Mouse (Mus musculus): ENCODE measurements around the gene Ckap4. TPM values are rescaled to one million over a fixed set of nuclear protein-coding genes. Genes with fewer than 3 reads are reported as not detected.
"Not testable (repeated sequence)": the region's sequence is repeated elsewhere in the genome, so short reads cannot be mapped to it uniquely, and the experiment has no call there.

Gene Ckap4
- polyA plus RNA-seq, 1 experiment from 2014 or later = 77.2 TPM

DNA sequence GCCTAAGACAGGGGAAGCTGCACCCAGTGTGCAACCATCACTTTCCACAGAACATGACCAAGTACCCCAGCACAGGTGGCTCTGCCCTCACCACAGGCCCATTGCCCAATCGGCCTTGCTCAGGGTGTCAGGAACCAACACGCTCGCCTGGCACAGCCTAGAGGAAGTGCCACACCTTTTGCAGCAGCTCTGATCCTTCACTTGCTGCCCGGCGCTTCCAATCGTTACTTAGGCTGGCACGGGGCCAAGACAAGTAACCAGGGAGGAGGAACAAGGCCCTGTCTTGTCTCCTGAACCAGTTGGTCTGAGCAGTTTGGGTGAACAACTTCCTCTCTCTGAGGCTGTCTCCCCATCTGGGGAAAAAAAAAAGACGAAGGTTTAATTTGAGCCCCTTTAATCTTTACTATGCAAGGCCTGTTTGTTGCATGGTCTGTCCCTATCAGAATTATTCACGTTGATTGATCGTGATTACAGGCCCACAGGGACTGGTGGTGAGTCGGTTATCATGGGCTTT is 17.4 kb downstream of the Ckap4 start:
- Histone ChIP-seq H3K27ac (no peak overlapping the region), H3K4me3 (no peak overlapping the region), H3K4me1 (replicated peaks) (0 out of 2 replicates have a peak, but pooled peaks cover 3% of the 10 kb centered on the region), H3K27me3 (ENCODE audit: insufficient read depth, poor library complexity, severe bottlenecking) (no peaks in the 10 kb centered on the region), H3K36me3 (no peaks in the 10 kb centered on the region), H3K9me3 (no peaks in the 10 kb centered on the region)
- 83% methylated on average over 11 of the region's 11 CpGs for WGBS
- no peak for DNase-seq (ENCODE audit: low spot score)

DNA sequence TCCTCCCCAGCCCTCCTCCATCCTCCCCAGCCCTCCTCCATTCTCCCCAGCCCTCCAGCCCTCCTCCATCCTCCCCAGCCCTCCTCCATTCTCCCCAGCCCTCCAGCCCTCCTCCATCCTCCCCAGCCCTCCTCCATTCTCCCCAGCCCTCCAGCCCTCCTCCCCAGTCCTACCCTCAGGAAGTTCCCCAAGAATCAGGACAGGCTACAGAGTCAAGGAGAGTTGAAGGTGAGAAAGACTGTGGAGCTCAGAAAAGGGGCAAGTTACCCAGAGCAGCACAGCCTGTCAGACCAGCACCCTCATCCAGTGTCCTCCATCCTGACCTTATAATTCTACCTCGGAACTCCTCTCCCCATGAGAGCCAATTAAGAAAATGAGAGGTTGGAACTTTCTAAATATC is 17.9 kb downstream of the Ckap4 start:
- H3K27ac ChIP-seq; H3K4me3 ChIP-seq; DNase-seq (ENCODE audit: low spot score); H3K27me3 ChIP-seq (ENCODE audit: insufficient read depth, poor library complexity, severe bottlenecking); H3K4me1 ChIP-seq (replicated peaks); H3K36me3 ChIP-seq; H3K9me3 ChIP-seq: not testable (repeated sequence)
- 67% methylated on average over 1 of the region's 1 CpGs for WGBS

DNA sequence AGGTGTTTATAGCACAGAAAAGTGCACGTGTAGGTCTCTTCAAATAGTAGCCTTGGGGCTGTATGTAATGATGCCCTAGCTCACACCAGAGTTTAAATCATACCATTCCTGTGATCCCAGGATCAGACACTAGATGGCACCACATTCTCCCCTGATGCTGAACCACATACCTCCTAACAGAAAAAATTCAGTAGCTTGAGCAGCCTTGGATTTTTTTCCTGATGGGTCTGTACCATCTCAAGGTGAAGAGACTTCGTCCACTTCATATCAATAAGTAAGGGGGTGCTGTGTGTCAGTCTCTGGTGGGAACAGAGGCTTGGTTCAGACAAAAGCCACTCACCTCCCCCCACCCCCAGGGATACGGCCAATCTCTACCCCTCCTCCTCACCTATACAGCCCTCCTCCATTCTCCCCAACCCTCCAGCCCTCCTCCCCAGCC is 18.3 kb downstream of the Ckap4 start:
- WGBS = 32% methylated on average over 3 of the region's 3 CpGs
- peak; percentile 76 for DNase-seq (ENCODE audit: low spot score)
- no peak overlapping the region for H3K27ac ChIP-seq
- no peaks in the 10 kb centered on the region for H3K27me3 ChIP-seq (ENCODE audit: insufficient read depth, poor library complexity, severe bottlenecking)
- 0 out of 2 replicates have a peak, but pooled peaks cover 3% of the 10 kb centered on the region for H3K4me1 ChIP-seq (replicated peaks)
- H3K9me3 ChIP-seq = no peaks in the 10 kb centered on the region
- H3K36me3 ChIP-seq = no peaks in the 10 kb centered on the region
- H3K4me3 ChIP-seq = no peak overlapping the region

DNA sequence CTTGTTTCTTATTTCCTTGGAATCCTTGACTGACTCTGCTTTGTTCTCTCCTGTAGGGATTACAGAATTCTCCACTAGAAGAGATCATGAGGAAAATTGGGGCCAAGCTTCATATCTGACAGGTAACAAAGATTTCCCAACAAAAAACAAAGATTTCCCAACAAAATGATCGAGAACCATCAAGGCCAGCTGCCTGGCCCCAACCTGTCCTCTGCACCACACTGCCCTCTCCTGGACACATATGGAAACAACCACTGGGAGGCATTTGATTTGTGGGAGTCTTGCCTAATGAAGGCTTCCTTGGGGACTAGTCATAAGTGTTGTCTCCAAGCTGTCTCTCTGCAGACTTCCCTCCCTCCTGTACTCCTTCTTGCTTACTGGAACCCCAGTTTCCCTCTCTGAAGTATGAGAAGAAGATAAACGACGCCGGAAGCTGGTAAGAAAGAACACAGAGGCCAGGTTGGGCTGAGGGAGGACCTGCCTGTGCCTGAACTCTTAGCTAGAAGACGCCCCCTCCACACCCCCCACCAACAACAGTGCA is 19.8 kb downstream of the Ckap4 start:
- peak; percentile 76 for DNase-seq (ENCODE audit: low spot score)
- Histone ChIP-seq H3K4me1 (replicated peaks) (0 out of 2 replicates have a peak, but pooled peaks cover 3% of the 10 kb centered on the region), H3K27ac (no peak overlapping the region; the same call in 1 of the 2 replicates), H3K36me3 (no peaks in the 10 kb centered on the region), H3K4me3 (no peak overlapping the region), H3K9me3 (no peaks in the 10 kb centered on the region), H3K27me3 (ENCODE audit: insufficient read depth, poor library complexity, severe bottlenecking) (no peaks in the 10 kb centered on the region)
- WGBS = 42% methylated on average over 5 of the region's 5 CpGs

DNA sequence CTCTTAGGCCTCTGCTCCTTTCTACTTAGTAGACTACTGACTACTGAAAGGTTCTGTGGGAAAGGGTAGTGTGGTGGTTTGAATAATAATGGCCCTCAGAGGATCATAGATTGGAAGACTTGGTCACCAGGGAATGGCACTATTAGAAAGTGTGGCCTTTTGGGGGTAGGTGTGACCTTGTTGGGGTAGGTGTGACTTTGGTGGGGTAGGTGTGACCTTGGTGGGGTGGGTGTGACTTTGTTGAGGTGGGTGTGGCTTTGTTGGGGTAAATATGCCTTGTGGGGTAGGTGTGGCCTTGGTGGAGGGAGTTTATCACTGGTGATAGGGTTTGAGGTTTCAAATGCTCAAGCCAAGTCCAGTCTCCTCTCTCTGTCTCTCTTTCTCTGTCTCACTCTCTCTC is 21.1 kb downstream of the Ckap4 start:
- H3K36me3 ChIP-seq = no peaks in the 10 kb centered on the region
- no peaks in the 10 kb centered on the region for H3K9me3 ChIP-seq
- H3K27ac ChIP-seq = no peak overlapping the region
- 0 out of 2 replicates have a peak, but pooled peaks cover 3% of the 10 kb centered on the region for H3K4me1 ChIP-seq (replicated peaks)
- no peak for DNase-seq (ENCODE audit: low spot score)
- H3K27me3 ChIP-seq (ENCODE audit: insufficient read depth, poor library complexity, severe bottlenecking) = no peaks in the 10 kb centered on the region
- no peak overlapping the region for H3K4me3 ChIP-seq

DNA sequence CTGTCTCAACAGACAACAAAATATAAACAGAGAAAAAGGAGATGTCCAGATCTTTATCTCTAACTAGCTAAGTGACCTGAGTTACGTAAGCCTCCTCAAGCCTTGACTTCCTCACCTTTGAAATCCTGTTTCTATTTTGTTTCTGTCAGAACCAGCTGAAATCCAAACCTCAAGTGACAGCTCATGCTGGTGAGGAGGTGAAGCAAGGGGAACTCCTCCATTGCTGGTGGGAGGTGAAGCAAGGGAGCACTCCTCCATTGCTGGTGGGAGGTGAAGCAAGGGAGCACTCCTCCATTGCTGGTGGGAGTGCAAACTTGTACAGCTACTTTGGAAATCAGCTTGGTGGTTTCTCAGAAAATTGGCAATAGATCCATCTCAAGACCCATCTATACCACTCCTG is 25.3 kb downstream of the Ckap4 start:
- WGBS = 87% methylated on average over 1 of the region's 1 CpGs
- Histone ChIP-seq H3K4me1 (replicated peaks) (peaks cover 6% of the 10 kb centered on the region), H3K27me3 (ENCODE audit: insufficient read depth, poor library complexity, severe bottlenecking) (no peaks in the 10 kb centered on the region), H3K4me3 (no peak overlapping the region), H3K27ac (no peak overlapping the region), H3K9me3 (peaks cover 4% of the 10 kb centered on the region; the same call in 1 of the 2 replicates), H3K36me3 (no peaks in the 10 kb centered on the region)
- DNase-seq (ENCODE audit: low spot score) = no peak

DNA sequence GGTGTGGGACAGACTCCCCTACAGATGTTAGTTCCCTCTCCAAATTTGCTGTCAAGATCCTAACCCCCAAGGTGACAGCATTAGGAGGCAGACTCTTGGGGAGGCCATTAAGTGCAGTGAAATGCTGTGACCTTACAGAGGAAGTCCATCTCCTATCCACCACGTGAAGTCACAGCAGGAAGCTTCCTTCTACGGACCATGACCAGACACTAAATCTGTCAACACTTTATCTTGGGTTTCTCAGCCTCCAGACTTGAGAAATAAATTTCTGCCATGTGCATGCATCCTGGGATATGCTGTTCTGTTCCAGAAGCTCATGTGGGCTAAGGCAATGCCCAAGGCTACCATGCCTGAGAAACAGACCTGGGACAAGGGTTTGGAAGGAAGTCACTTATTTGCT is 35.0 kb downstream of the Ckap4 start:
- H3K4me3 ChIP-seq = no peak overlapping the region
- no peaks in the 10 kb centered on the region for H3K9me3 ChIP-seq
- no peaks in the 10 kb centered on the region for H3K4me1 ChIP-seq (replicated peaks)
- H3K27me3 ChIP-seq (ENCODE audit: insufficient read depth, poor library complexity, severe bottlenecking) = no peaks in the 10 kb centered on the region
- H3K36me3 ChIP-seq = no peaks in the 10 kb centered on the region
- WGBS = 71% methylated on average over 2 of the region's 2 CpGs
- DNase-seq (ENCODE audit: low spot score) = no peak
- no peak overlapping the region for H3K27ac ChIP-seq

DNA sequence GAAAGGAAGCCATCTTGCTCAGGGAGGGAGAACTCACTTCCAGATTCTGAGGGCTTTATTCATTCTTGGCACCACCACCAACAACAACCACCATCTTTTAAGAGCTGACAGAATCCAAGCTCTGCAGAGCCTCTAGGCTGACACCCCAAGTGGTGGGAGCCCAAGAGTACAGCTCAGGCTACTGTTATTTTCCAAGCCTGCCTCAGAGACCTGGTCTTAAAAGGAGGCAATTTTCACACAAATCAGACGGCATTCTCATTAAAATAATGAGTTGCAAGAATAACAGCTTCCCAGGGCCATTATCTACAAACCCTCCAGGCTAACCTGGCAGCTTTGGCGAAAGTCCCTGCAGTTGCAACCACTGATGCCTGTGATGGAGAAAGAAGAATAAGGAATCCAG is 37.1 kb downstream of the Ckap4 start:
- WGBS = 74% methylated on average over 2 of the region's 2 CpGs
- Histone ChIP-seq H3K27ac (no peak overlapping the region), H3K4me1 (replicated peaks) (no peaks in the 10 kb centered on the region), H3K9me3 (no peaks in the 10 kb centered on the region), H3K27me3 (ENCODE audit: insufficient read depth, poor library complexity, severe bottlenecking) (no peaks in the 10 kb centered on the region), H3K4me3 (no peak overlapping the region), H3K36me3 (no peaks in the 10 kb centered on the region)
- DNase-seq (ENCODE audit: low spot score) = no peak

DNA sequence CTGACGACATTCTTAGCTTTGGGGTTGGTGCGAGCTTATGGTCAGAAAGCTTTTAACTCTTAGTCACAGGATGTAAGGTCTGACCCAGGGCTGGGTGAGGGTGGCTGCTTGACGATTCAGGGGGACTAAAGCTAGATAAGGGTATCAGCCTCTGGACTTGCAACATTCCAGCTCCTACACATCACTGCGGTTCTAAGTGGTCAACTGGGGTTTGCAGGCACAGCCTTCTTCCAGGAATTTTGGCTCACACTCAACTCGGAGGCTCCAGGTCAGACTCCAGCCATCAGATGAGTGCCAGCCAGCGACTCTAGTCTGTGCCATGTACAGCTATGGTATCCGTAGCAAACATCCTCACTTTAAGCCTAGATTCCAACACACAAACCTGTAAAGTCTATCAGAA is 39.4 kb downstream of the Ckap4 start:
- Histone ChIP-seq H3K4me1 (replicated peaks) (no peaks in the 10 kb centered on the region), H3K36me3 (no peaks in the 10 kb centered on the region), H3K27ac (no peak overlapping the region), H3K9me3 (no peaks in the 10 kb centered on the region), H3K4me3 (no peak overlapping the region), H3K27me3 (ENCODE audit: insufficient read depth, poor library complexity, severe bottlenecking) (no peaks in the 10 kb centered on the region)
- DNase-seq (ENCODE audit: low spot score) = no peak
- WGBS = 90% methylated on average over 7 of the region's 7 CpGs

DNA sequence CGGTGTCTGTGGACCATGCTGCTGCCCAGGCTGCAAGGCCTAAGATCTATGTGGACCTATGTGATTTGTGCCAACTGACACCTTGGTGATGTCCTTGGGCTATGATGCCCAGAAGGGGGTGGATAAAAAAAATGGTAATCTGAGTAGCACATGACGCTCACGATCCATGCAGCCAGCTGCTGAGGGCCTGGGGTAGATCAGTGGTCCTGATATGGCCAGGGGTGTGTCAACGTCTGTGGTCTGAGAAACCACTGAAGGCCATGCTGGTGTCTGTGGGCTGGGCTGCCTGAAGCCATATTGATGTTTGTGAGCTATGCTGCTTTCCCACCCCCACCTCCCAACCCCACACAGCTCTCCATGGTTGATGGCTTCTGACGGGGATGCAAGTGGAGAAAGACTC is 43.7 kb downstream of the Ckap4 start:
- Histone ChIP-seq H3K27ac (no peak overlapping the region), H3K36me3 (no peaks in the 10 kb centered on the region), H3K9me3 (no peaks in the 10 kb centered on the region), H3K27me3 (ENCODE audit: insufficient read depth, poor library complexity, severe bottlenecking) (no peaks in the 10 kb centered on the region), H3K4me3 (no peak overlapping the region), H3K4me1 (replicated peaks) (no peaks in the 10 kb centered on the region)
- WGBS = 91% methylated on average over 5 of the region's 5 CpGs
- DNase-seq (ENCODE audit: low spot score) = no peak

DNA sequence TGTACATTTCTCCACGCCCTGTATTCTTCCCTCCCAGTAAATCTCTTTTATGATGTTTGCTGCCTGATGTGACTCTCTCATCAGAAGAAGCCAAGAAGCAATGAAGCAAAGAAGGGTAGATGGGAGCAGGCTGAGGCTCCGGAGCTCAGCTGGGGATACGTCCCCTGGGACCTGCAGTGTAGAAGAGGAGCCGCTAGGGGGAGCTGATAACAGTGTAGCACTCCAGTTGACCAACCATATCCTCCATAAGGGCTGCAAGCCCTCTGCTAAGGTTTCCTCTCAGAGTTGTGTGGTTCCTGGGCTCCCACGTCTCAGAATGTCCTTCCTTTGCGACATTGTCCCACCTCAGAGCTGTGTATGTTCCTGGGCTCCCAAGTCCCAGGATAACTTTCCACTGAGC is 45.5 kb downstream of the Ckap4 start:
- H3K4me3 ChIP-seq = no peak overlapping the region
- H3K36me3 ChIP-seq = no peaks in the 10 kb centered on the region
- H3K4me1 ChIP-seq (replicated peaks) = no peaks in the 10 kb centered on the region
- H3K9me3 ChIP-seq = no peaks in the 10 kb centered on the region
- WGBS = 41% methylated on average over 6 of the region's 6 CpGs
- no peak overlapping the region for H3K27ac ChIP-seq
- H3K27me3 ChIP-seq (ENCODE audit: insufficient read depth, poor library complexity, severe bottlenecking) = no peaks in the 10 kb centered on the region
- peak; percentile 51 for DNase-seq (ENCODE audit: low spot score)

DNA sequence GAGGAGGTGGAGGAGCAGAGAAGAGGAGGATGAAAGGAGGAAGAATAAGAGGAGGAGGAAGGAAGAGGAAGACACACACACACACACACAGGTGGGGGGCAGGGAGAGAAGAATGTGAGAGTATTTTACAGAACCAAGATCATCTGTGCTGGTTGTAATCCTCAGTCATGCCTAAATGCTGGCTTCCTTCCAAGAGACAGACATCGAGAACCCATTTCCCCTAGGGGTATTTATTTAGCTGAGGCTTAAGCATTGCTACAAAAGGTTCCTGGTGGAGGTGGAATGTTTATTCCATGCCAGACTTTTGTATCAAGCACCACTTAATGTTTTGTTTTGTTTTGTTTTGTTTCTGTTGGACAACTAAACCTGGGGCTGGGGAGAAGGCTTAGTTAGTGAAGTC is 49.2 kb downstream of the Ckap4 start:
- H3K4me3 ChIP-seq = no peak overlapping the region
- no peaks in the 10 kb centered on the region for H3K27me3 ChIP-seq (ENCODE audit: insufficient read depth, poor library complexity, severe bottlenecking)
- no peaks in the 10 kb centered on the region for H3K9me3 ChIP-seq
- no peaks in the 10 kb centered on the region for H3K36me3 ChIP-seq
- 88% methylated on average over 1 of the region's 1 CpGs for WGBS
- no peak for DNase-seq (ENCODE audit: low spot score)
- no peak overlapping the region for H3K27ac ChIP-seq
- H3K4me1 ChIP-seq (replicated peaks) = peaks cover 23% of the 10 kb centered on the region

DNA sequence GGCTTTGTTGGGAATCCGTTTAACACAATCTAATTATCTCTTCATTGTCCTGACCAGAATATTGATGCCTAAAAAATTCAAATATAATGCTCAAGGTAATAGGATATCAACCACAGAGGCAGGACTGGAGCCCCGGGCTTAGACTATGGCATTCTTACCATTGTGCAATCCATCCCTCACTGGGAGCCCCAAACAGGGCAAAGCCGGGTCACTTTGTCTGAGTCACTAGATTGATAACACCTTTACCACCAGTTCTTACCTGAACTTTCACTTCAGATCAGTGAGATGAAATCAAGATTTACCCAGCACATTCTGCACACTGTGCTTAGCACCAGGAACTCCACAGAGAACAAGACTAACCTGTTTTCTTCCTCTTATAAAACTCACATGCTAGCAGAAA is 50.3 kb downstream of the Ckap4 start:
- H3K9me3 ChIP-seq = no peaks in the 10 kb centered on the region
- no peak for DNase-seq (ENCODE audit: low spot score)
- WGBS = 83% methylated on average over 3 of the region's 3 CpGs
- peaks cover 34% of the 10 kb centered on the region for H3K4me1 ChIP-seq (replicated peaks)
- H3K27me3 ChIP-seq (ENCODE audit: insufficient read depth, poor library complexity, severe bottlenecking) = no peaks in the 10 kb centered on the region
- H3K36me3 ChIP-seq = no peaks in the 10 kb centered on the region
- no peak overlapping the region for H3K4me3 ChIP-seq
- H3K27ac ChIP-seq = no peak overlapping the region

DNA sequence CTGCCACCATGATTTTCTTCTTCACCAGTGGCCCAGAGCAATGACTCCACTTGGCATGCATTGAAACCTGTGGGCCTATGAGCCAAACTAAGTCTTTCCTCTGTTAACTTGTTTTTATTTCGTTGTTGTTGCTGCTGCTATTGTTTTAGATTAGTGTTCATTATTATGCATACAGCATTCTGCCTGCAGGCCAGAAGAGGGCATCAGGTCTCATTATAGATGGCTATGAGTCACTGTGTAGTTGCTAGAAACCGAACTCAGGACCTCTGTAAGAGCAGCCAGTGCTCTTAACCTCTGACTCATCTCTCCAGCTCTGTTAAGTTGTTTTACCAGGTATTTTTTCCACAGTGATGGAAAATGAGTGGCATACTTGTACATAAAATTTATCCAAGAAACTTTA is 50.8 kb downstream of the Ckap4 start:
- Histone ChIP-seq H3K9me3 (no peaks in the 10 kb centered on the region), H3K27me3 (ENCODE audit: insufficient read depth, poor library complexity, severe bottlenecking) (no peaks in the 10 kb centered on the region), H3K4me1 (replicated peaks) (peaks cover 39% of the 10 kb centered on the region), H3K4me3 (no peak overlapping the region), H3K36me3 (no peaks in the 10 kb centered on the region), H3K27ac (no peak overlapping the region)
- no peak for DNase-seq (ENCODE audit: low spot score)
- WGBS = 83% methylated on average over 2 of the region's 2 CpGs

Measured in hindbrain, embryonic 10.5 days (tissue).